Mouse (Mus musculus) liver, adult 2 months (tissue): ENCODE data around the gene Notch2.

Source experiments
- CTCF ChIP-seq: fragments of 200-500 bp; IDR thresholded peaks from 2 replicates; pipeline ENCODE4 v1.5.1; 2011; ENCODE audit warnings: low read depth, low read length, control low read depth
- POLR2A ChIP-seq: fragments of 200-500 bp; IDR thresholded peaks from 2 replicates; pipeline ENCODE4 v1.6.1; 2011; ENCODE audit warnings: low read length, control low read depth; ENCODE audit not compliant: insufficient read depth; ENCODE audit errors: extremely low read depth

GRCm38 (mm10) chr3:98156158-98156557, 142.8 kb downstream of the Notch2 start:
- no peak for TF ChIP-seq POLR2A
- TF ChIP-seq CTCF: no peak
